Mouse (Mus musculus) myocyte (in vitro differentiated cells): Measurements from ENCODE around the gene Pomc.

Experiments used
- E2F4 ChIP-seq: IDR thresholded peaks from one replicate; pipeline ENCODE4 v1.6.1; 2011; ENCODE audit warnings: mild to moderate bottlenecking, control low read depth, moderate library complexity; ENCODE audit not compliant: insufficient read depth
- MYOD1 ChIP-seq, 3 experiments: IDR thresholded peaks; one replicate each; pipeline ENCODE4 v1.6.1; 2011; ENCODE audit warnings: control low read depth in 2 of 3, low read depth in 2 of 3, mild to moderate bottlenecking in 2 of 3, moderate library complexity in 1 of 3; ENCODE audit not compliant: insufficient read length in 2 of 3, control insufficient read depth in 1 of 3
- POLR2A ChIP-seq: IDR thresholded peaks from one replicate; pipeline ENCODE4 v1.6.1; 2011; ENCODE audit warnings: low read depth, mild to moderate bottlenecking, control low read depth, moderate library complexity; ENCODE audit not compliant: insufficient read length
- POLR2AphosphoS2 ChIP-seq: IDR thresholded peaks from one replicate; pipeline ENCODE4 v1.6.1; 2011; ENCODE audit warnings: low read depth, control low read depth; ENCODE audit not compliant: insufficient read length
- TCF12 ChIP-seq: IDR thresholded peaks from one replicate; pipeline ENCODE4 v1.6.1; 2011; ENCODE audit warnings: mild to moderate bottlenecking, control low read depth; ENCODE audit not compliant: poor library complexity, insufficient read depth, severe bottlenecking
- USF1 ChIP-seq: IDR thresholded peaks from one replicate; pipeline ENCODE4 v1.6.1; 2011; ENCODE audit warnings: low read depth, mild to moderate bottlenecking, control low read depth, moderate library complexity

- no peak for TF ChIP-seq USF1
- no peak for TF ChIP-seq MYOD1 (IDR thresholded peaks at IDR 0.05; ENCODE audit: control insufficient read depth in 1 of 3, insufficient read length in 2 of 3, low read depth in 2 of 3)
- TF ChIP-seq POLR2A: no peak
- no peak for TF ChIP-seq E2F4
- TF ChIP-seq TCF12: no peak
- no peak for TF ChIP-seq POLR2AphosphoS2
Observed at GRCm38 (mm10) chr12:3981350-3982131, 26.8 kb downstream of the Pomc start.
